Mouse (Mus musculus): Measurements from ENCODE around the gene Agt. TPM values are rescaled to one million over a fixed set of nuclear protein-coding genes. Genes with fewer than 3 reads are reported as not detected.

Gene Agt
- not detected for polyA plus RNA-seq (2017; shearing (Covaris generic))

DNA sequence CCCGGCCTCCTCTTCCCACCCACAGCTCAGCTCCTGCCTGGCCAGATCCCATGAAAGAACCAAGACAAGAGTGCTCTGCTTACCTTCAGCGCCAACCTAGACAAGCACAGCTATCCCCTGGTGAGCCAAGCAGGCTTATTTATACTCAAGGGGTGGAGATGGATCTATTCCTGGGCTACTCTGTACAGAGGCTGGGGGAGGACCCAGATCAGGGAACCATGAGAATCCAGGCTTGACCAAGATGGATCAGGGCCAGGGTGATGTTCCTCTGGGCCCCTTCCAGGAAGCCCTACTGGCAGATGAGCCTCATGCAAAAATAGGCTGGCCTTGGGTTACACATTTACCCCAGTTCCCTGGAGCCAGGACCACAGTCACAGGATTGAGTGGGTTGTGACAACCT is at the start of gene Agt:
TSS of gene Agt (minus strand) at position 114 of the 400 bp plus-strand sequence.

DNA sequence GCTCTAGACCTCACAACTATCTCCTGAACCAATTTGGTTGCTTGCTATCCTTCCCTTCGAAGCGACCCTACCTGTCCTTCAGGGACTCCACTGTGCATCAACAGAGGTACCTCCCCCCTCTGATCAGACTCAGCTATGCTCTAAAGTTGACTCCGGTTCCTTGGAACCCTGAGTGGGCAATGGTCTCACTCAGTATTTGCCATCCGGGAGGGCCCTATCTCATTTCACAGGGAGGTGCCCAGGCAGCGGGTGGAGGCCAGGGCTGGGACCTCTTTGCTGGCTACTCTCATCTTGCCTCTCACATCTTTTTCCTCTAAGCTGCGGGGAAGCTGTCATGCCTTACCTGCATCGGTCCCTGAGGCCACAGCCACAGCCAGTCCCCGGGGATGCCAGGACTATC is 6.3 kb upstream of the Agt start, which contains the start of gene Capn9:
TSS of gene Capn9 (plus strand) at position 301 of the 400 bp plus-strand sequence.

DNA sequence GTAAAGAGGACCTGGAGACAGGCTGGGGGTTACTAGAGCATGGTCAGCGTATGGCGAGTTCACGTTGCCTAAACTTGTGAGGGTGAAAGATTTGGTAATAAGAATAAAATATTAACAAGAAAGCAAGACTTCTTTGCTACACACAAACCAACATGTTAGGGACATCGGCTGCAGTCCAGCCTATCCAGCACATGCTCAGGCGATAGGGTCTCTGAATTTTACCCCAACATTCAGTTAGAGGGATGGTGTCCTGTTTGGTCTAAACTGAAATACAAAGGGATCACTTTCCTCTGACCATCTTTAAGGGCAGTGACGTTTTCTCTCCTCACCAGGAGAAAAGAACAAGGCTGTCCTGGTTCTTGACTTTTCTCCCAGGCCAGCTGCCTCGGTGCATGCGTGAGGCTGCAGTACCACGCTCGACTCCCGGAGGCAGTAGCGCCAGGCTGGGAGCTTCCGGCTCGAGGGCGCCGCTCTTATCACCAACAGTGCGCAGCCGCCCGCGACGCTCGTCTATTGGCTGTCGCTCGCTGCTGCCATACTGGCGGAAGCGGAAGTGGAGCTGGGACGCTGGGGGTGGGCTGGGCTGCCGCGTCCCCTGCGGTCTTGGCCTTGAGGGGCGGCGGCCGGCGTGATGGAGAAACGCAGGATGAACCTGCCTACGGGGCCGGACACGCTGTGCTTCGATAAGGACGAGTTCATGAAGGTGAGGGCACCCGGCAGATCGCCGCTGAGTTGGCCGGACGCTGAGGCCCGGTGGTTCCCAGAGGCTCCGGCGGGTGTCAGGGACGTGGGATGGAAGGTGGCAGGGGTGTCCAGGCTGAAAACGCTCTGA is 49.0 kb downstream of the Agt start, which contains the start of gene Cog2:
TSS of gene Cog2 (plus strand) at position 519 of the 832 bp plus-strand sequence.

Other genes with a start within 250 kb of the Agt start
- gene Pgbd5, start 130.0 kb downstream of the Agt start, polyA plus RNA-seq (2017; shearing (Covaris generic)), result not detected
- gene Cog2, start 48.9 kb downstream of the Agt start, polyA plus RNA-seq (2017; shearing (Covaris generic)), result 50.8 TPM
- gene Capn9, start 6.4 kb upstream of the Agt start, polyA plus RNA-seq (2017; shearing (Covaris generic)), result not detected
- 4.1 TPM for gene 2310022B05Rik, start 93.7 kb upstream of the Agt start, polyA plus RNA-seq (2017; shearing (Covaris generic))
- 56.5 TPM for gene Ttc13, start 152.3 kb upstream of the Agt start, polyA plus RNA-seq (2017; shearing (Covaris generic))
- 19.9 TPM for gene Arv1, start 152.4 kb upstream of the Agt start, polyA plus RNA-seq (2017; shearing (Covaris generic))
- 1.1 TPM for gene Fam89a, start 182.1 kb upstream of the Agt start, polyA plus RNA-seq (2017; shearing (Covaris generic))
- 0.12 TPM for gene Trim67, start 223.4 kb upstream of the Agt start, polyA plus RNA-seq (2017; shearing (Covaris generic))

All from effector memory CD4-positive, alpha-beta T cell, adult 7 months (primary cell).